Mouse (Mus musculus): Measurements from ENCODE around the gene Dad1. TPM values are rescaled to one million over a fixed set of nuclear protein-coding genes. Genes with fewer than 3 reads are reported as not detected.

Gene Dad1
- polyA plus RNA-seq, 1 experiment from 2014 or later = 270 TPM

DNA sequence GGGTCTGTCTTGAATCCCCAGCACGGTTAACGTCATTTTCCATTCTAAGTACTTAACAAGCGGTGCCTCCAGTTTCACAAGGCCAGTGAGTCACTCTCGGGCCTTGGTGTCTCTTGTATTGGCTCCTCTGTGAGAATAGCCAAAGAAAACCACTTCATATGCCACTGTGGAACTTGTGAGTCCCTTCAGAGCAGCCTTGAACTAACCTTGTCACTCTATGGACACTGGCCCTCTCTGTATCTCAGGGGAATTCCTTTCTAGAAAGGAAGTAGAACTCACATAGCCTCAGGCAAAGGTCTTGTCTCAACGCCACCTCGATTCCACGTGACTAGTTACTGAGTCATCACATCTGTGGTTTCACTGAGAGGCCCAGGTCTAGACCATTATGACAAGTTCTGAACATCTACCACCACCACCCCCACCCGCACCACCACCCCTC, 31.6 kb downstream of the Dad1 start:
- Histone ChIP-seq H3K4me3 (no peak overlapping the region), H3K36me3 (no peaks in the 10 kb centered on the region), H3K4me2 (replicated peaks) (no peak overlapping the region), H3K9ac (no peak overlapping the region), H3K27me3 (no peaks in the 10 kb centered on the region), H3K4me1 (peaks cover 17% of the 10 kb centered on the region), H3K9me3 (no peaks in the 10 kb centered on the region), H3K27ac (no peak overlapping the region)
- no peak for ATAC-seq (ENCODE audit: insufficient number of reproducible peaks, insufficient read depth, low FRiP score, low TSS enrichment)
- 69% methylated on average over 8 of the region's 8 CpGs for WGBS

DNA sequence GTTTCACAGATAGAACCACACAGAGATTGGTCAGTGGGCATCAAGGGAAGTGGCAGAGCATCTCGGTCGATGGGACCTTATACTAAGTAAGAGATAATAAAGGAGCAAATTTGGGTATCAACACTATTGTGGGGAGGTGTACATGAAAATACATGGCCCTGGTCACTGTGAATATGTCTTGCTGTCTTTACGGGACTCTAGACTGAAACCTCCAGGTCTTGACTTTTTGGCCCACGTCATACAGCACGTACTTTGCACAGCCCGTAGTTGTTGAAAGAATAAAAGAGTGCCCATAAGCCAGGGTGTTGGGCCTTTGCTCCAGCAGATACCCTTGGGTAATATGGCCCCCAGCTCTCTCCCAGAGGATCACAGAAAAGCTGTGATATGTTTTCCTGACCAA, 32.3 kb downstream of the Dad1 start:
- Histone ChIP-seq H3K27me3 (no peaks in the 10 kb centered on the region), H3K4me2 (replicated peaks) (no peak overlapping the region), H3K9ac (no peak overlapping the region), H3K36me3 (no peaks in the 10 kb centered on the region), H3K9me3 (no peaks in the 10 kb centered on the region), H3K4me3 (no peak overlapping the region), H3K27ac (no peak overlapping the region), H3K4me1 (peaks cover 17% of the 10 kb centered on the region)
- no peak for ATAC-seq (ENCODE audit: insufficient number of reproducible peaks, insufficient read depth, low FRiP score, low TSS enrichment)
- WGBS = 94% methylated on average over 6 of the region's 6 CpGs

DNA sequence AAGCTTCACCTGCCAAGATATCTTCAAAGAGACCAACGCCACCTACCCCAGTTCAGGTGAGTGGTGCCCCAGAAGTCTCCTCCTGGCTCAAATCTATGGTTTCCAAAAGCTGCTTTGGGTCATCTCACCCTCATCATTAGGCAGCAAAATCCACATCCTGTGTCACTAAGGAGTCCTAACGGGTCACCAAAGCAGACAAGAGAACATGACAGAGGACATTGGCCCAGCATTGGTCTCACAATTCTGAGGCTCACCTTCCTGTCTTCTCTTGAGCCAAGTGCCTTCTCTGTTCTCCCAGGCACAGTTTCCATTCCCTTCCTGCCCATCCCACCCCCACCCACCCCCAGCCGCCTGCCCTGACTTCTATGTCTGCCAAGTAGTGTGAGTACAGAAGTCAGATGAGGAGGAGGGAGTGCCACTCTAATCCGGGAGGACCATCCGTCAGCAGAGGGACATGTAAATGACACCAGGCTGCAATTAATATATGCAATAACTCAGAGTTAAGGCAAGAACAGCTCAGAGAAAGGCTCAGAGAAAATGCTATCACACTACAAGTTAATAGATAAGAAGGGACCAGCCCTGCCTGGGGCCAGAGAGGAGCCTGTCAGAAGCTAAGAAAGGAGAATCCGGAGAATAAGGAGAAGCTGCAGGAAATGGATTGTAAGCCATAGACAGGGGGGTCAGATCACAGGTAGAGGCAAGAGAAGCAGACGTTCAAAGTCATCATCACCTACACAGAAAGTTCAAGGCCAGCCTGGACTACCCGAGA, 33.0 kb downstream of the Dad1 start:
- ATAC-seq (ENCODE audit: insufficient number of reproducible peaks, insufficient read depth, low FRiP score, low TSS enrichment) = no peak
- WGBS = 80% methylated on average over 8 of the region's 8 CpGs
- H3K36me3 ChIP-seq = no peaks in the 10 kb centered on the region

DNA sequence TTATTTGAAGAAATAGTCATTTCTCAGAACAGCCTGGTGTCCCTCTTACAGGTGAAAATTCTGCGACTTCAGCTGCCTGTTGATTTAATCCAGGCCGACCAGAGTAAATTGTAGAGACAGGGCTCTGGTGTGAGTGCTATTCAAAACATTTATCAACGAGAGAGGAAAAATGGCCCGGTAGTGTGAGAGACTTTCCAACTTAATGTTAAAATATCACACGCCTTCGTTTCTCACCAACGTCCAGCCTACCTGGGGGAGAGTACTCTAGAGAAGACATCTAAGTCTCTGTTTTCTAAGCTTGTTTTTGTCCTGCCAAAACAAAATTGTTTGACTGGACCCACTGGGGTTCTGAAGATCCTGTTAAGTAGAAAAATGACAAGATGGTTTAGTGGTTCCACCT, 34.1 kb downstream of the Dad1 start:
- Histone ChIP-seq H3K9me3 (no peaks in the 10 kb centered on the region), H3K27me3 (no peaks in the 10 kb centered on the region), H3K27ac (no peak overlapping the region), H3K36me3 (no peaks in the 10 kb centered on the region), H3K9ac (no peak overlapping the region), H3K4me2 (replicated peaks) (no peak overlapping the region), H3K4me1 (peaks cover 17% of the 10 kb centered on the region), H3K4me3 (no peak overlapping the region)
- ATAC-seq (ENCODE audit: insufficient number of reproducible peaks, insufficient read depth, low FRiP score, low TSS enrichment) = no peak
- 71% methylated on average over 7 of the region's 7 CpGs for WGBS

More for the DNA sequence above, 33.0 kb downstream of the Dad1 start:
- Histone ChIP-seq H3K27ac (no peak overlapping the region), H3K27me3 (no peaks in the 10 kb centered on the region), H3K9me3 (no peaks in the 10 kb centered on the region), H3K4me1 (peaks cover 17% of the 10 kb centered on the region), H3K9ac (no peak overlapping the region), H3K4me3 (no peak overlapping the region), H3K4me2 (replicated peaks) (no peak overlapping the region)

DNA sequence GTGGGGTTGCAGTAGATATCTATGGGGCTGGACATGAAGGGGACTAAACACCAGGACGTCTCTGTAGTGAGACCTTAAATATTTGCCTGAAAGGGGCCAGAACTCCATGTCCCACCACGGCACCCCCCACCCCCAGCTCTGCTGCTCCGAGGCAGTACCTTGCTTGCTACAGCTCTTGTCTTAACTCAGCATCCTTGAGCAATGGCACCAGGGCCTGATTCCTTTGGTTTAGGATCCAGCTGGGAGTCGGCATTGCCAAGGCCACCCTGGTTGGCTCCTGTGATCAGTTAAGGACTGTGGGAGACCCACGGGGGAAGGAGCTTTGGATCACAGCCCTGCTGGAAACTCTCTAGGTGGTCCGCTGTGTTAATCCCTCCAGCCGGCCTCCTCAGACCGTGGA, 34.6 kb downstream of the Dad1 start:
- Histone ChIP-seq H3K9ac (no peak overlapping the region), H3K4me2 (replicated peaks) (0 out of 2 replicates have a peak overlapping the region, but pooled peaks have one; percentile 7), H3K36me3 (no peaks in the 10 kb centered on the region), H3K4me3 (no peak overlapping the region), H3K9me3 (no peaks in the 10 kb centered on the region), H3K27me3 (no peaks in the 10 kb centered on the region), H3K27ac (0 out of 2 replicates have a peak overlapping the region, but pooled peaks have one; percentile 23), H3K4me1 (peaks cover 17% of the 10 kb centered on the region)
- ATAC-seq (ENCODE audit: insufficient number of reproducible peaks, insufficient read depth, low FRiP score, low TSS enrichment) = no peak
- 36% methylated on average over 8 of the region's 8 CpGs for WGBS

DNA sequence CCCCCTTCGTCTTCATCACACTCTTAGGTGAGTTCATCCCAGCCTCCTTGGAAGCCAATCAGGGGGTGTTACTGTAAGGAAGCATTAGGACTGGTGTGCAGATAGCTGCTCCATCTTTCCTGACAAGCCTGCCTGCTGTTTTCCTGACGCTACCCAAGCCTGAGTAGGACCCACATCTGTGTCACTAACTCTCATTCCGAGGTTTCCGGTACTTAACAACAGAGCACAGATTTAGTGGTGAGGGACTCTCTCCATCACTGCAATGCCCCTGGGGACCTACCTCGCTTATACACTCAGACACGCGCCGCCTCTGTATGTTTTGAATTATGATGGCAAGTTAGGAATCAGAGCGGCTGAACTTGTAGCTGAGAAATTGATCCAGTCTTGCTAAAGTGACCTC, 35.2 kb downstream of the Dad1 start:
- WGBS = 36% methylated on average over 9 of the region's 9 CpGs
- ATAC-seq (ENCODE audit: insufficient number of reproducible peaks, insufficient read depth, low FRiP score, low TSS enrichment) = no peak
- H3K36me3 ChIP-seq = no peaks in the 10 kb centered on the region
- H3K4me3 ChIP-seq = no peak overlapping the region
- no peaks in the 10 kb centered on the region for H3K9me3 ChIP-seq
- no peaks in the 10 kb centered on the region for H3K27me3 ChIP-seq
- 0 out of 2 replicates have a peak overlapping the region, but pooled peaks have one; percentile 23 for H3K27ac ChIP-seq
- H3K9ac ChIP-seq = no peak overlapping the region
- 0 out of 2 replicates have a peak overlapping the region, but pooled peaks have one; percentile 7 for H3K4me2 ChIP-seq (replicated peaks)
- H3K4me1 ChIP-seq = peaks cover 17% of the 10 kb centered on the region

DNA sequence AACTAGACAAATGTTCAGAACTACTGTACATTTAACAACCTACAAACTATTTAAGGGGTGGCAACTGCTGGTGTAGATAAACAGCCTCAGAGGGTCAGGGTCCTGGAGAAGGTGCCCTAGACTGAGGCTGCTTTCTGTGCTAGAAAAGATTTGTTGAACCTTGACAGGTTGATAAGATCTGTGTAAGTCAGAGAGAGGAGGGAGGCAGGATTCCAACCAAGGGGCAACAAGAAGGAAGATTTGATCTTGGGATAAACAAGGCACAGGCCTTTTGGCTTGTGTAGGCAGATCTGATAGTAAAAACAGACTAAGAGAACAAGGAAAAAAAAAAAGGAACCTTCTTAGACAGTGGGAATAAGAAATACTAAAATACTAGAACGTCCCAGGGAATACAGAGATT, 35.7 kb downstream of the Dad1 start:
- WGBS = 47% methylated on average over 1 of the region's 1 CpGs
- Histone ChIP-seq H3K4me1 (peaks cover 17% of the 10 kb centered on the region), H3K4me3 (no peak overlapping the region), H3K27ac (no peak overlapping the region), H3K9ac (no peak overlapping the region), H3K4me2 (replicated peaks) (no peak overlapping the region), H3K27me3 (no peaks in the 10 kb centered on the region), H3K9me3 (no peaks in the 10 kb centered on the region), H3K36me3 (no peaks in the 10 kb centered on the region)
- no peak for ATAC-seq (ENCODE audit: insufficient number of reproducible peaks, insufficient read depth, low FRiP score, low TSS enrichment)

DNA sequence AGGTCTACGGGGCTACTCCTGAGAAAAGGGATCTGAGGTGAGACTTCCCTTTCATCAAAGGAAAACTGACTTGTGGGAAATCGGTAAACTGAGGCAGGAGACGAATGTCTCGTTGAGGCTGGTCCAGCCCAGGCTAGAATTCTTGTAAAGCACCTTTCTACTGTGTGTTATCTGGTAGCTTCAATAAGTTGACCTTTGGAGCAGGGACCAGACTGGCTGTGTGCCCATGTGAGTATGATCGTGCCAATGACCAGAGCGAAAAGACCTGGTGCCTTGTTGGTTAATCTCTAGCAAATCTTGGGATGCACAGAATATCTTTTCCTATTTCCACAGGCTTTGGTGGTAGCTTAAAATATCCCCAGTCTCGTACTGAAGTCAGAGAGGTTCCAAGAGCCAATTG, 37.8 kb downstream of the Dad1 start:
- Histone ChIP-seq H3K4me1 (peaks cover 17% of the 10 kb centered on the region), H3K9me3 (no peaks in the 10 kb centered on the region), H3K36me3 (no peaks in the 10 kb centered on the region), H3K27ac (no peak overlapping the region), H3K4me3 (no peak overlapping the region), H3K27me3 (no peaks in the 10 kb centered on the region), H3K4me2 (replicated peaks) (no peak overlapping the region), H3K9ac (no peak overlapping the region)
- WGBS = 87% methylated on average over 7 of the region's 7 CpGs
- no peak for ATAC-seq (ENCODE audit: insufficient number of reproducible peaks, insufficient read depth, low FRiP score, low TSS enrichment)

DNA sequence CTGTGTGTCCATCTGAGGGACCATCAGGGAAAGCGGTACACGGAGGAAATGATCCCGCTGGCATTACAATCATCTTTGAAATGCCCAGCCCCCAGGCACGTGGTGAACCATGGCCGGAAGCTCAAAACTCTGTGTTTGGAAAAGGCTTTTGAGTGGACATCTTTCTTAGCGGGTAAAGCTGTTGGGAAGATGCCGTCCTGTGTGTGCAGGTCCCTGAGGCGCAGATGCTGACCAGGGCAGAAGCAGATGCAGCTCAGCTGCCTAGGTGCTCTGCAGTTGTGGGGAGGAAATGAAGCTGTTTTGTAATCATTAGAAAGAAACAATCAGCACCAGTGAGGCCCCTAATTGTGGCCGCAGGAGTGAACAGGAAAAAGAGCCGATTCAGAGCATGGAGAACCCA, 39.0 kb downstream of the Dad1 start:
- Histone ChIP-seq H3K4me2 (replicated peaks) (no peak overlapping the region), H3K4me3 (no peak overlapping the region), H3K4me1 (peaks cover 17% of the 10 kb centered on the region), H3K36me3 (no peaks in the 10 kb centered on the region), H3K27me3 (no peaks in the 10 kb centered on the region), H3K9ac (no peak overlapping the region), H3K9me3 (no peaks in the 10 kb centered on the region), H3K27ac (no peak overlapping the region)
- WGBS = 55% methylated on average over 10 of the region's 10 CpGs
- ATAC-seq (ENCODE audit: insufficient number of reproducible peaks, insufficient read depth, low FRiP score, low TSS enrichment) = no peak

DNA sequence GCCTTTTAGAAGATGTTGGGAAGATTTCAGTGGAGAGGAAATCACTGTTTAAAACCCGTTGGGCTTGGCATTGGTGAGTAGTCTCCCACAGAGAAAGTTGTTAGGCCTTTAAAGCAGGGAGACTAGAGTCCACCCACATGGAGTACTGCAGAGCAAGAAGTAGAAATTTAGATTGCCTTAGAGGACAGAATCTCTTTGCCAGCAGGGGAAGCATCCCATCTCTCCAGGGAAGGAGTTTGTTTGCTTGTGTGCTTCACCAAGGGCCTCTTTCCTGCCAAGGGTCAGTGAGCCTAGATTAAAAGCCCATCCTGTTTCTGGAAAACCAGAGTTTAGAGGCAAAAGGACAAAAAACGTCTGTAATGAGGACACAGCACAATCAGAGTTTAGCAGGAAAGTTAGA, 39.4 kb downstream of the Dad1 start:
- H3K27ac ChIP-seq = no peak overlapping the region
- no peaks in the 10 kb centered on the region for H3K9me3 ChIP-seq
- H3K27me3 ChIP-seq = no peaks in the 10 kb centered on the region
- no peak for ATAC-seq (ENCODE audit: insufficient number of reproducible peaks, insufficient read depth, low FRiP score, low TSS enrichment)
- peaks cover 13% of the 10 kb centered on the region for H3K4me1 ChIP-seq
- H3K4me2 ChIP-seq (replicated peaks) = no peak overlapping the region
- H3K36me3 ChIP-seq = no peaks in the 10 kb centered on the region
- H3K9ac ChIP-seq = no peak overlapping the region
- WGBS = 18% methylated on average over 2 of the region's 2 CpGs
- H3K4me3 ChIP-seq = no peak overlapping the region

DNA sequence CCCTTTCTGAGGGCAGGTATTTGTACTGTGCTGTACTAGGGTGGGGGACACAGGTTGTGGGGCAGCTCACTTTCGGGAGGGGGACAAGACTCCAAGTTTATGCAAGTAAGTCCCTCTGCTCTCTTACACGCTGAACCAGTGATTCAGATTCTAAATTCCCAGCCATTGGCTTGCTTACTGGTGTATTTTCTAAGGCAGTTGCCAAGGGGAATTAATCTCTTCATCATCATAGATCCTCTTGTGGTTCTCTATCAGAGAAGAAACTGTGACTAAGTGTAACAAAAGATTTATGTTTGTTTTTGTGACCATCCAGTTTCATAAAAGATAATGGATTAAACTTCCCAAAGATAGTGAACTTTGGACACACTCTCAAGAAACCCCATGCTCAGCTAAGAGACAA, 40.2 kb downstream of the Dad1 start:
- no peak for ATAC-seq (ENCODE audit: insufficient number of reproducible peaks, insufficient read depth, low FRiP score, low TSS enrichment)
- Histone ChIP-seq H3K9ac (no peak overlapping the region), H3K27me3 (no peaks in the 10 kb centered on the region), H3K4me3 (no peak overlapping the region), H3K27ac (no peak overlapping the region), H3K9me3 (no peaks in the 10 kb centered on the region), H3K4me1 (peaks cover 6% of the 10 kb centered on the region), H3K36me3 (no peaks in the 10 kb centered on the region), H3K4me2 (replicated peaks) (no peak overlapping the region)
- WGBS = 88% methylated on average over 2 of the region's 2 CpGs

DNA sequence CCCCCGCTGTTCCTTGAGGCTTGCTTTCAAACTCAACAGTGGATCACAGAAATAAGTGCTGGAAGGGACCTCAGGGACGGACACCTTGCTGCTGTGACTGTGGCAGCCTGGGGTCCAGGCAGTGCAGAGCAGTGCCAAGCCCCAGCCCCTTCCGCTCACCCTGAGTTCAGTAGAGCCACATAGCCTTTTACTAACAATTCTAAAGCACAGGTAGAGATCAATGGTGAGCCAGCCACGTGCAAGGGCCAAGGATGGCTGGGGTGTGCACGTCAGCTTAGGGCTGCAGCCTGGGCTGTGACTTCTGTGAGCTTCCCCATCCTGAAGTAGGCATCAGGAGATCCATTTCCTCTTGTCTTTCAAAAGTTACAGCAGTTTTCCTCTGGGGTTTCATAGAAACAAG, 42.1 kb downstream of the Dad1 start:
- no peaks in the 10 kb centered on the region for H3K36me3 ChIP-seq
- no peak overlapping the region for H3K9ac ChIP-seq
- H3K4me3 ChIP-seq = no peak overlapping the region
- ATAC-seq (ENCODE audit: insufficient number of reproducible peaks, insufficient read depth, low FRiP score, low TSS enrichment) = no peak
- no peaks in the 10 kb centered on the region for H3K27me3 ChIP-seq
- H3K9me3 ChIP-seq = no peaks in the 10 kb centered on the region
- H3K4me2 ChIP-seq (replicated peaks) = no peak overlapping the region
- 85% methylated on average over 5 of the region's 5 CpGs for WGBS
- H3K27ac ChIP-seq = no peak overlapping the region
- no peaks in the 10 kb centered on the region; the same call in 1 of the 2 replicates for H3K4me1 ChIP-seq
